Mouse (Mus musculus) stomach, embryonic 14.5 days (tissue): ENCODE data around the gene Hyal2. TPM values are rescaled to one million over a fixed set of nuclear protein-coding genes. Genes with fewer than 3 reads are reported as not detected.

Experiments used
- polyA plus RNA-seq: library from polyadenylated mRNA; unstranded; fragments of >200 nt; fragmentation: Nextera tagmentation; extraction: Ambion mirVana; gene quantifications from 2 replicates; pipeline ENCODE4 v1.2.1, GENCODE M21; 2014

The Hyal2 gene
- polyA plus RNA-seq, 1 experiment from 2014 or later: 127 TPM

Other genes with a start within 250 kb of the Hyal2 start
- 12.4 and 12.9 TPM in 2 replicates for gene Hemk1, start 229.6 kb upstream of the Hyal2 start, polyA plus RNA-seq
- gene 6430571L13Rik, start 227.3 kb upstream of the Hyal2 start, polyA plus RNA-seq: 0.13 and 0.19 TPM in 2 replicates
- 0.43 and 0.70 TPM in 2 replicates for gene Cacna2d2, start 168.3 kb upstream of the Hyal2 start, polyA plus RNA-seq
- gene Tmem115, start 34.0 kb upstream of the Hyal2 start, polyA plus RNA-seq: 45.9 and 46.6 TPM in 2 replicates
- 23.8 and 29.2 TPM in 2 replicates for gene Cyb561d2, start 25.8 kb upstream of the Hyal2 start, polyA plus RNA-seq
- 44.7 and 46.0 TPM in 2 replicates for gene Nprl2, start 25.7 kb upstream of the Hyal2 start, polyA plus RNA-seq
- gene Zmynd10, start 20.6 kb upstream of the Hyal2 start, polyA plus RNA-seq: 0.52 and 0.74 TPM in 2 replicates
- gene Rassf1, start 16.4 kb upstream of the Hyal2 start, polyA plus RNA-seq: 53.6 and 54.1 TPM in 2 replicates
- gene Tusc2, start 4.7 kb upstream of the Hyal2 start, polyA plus RNA-seq: 36.2 and 40.3 TPM in 2 replicates
- gene Hyal1, start 9.0 kb downstream of the Hyal2 start, polyA plus RNA-seq: 10.3 and 12.1 TPM in 2 replicates
- gene Naa80, start 10.9 kb downstream of the Hyal2 start, polyA plus RNA-seq: 17.3 and 19.9 TPM in 2 replicates
- gene Hyal3, start 12.9 kb downstream of the Hyal2 start, polyA plus RNA-seq: 1.0 and 1.4 TPM in 2 replicates
- gene Ifrd2, start 19.7 kb downstream of the Hyal2 start, polyA plus RNA-seq: 54.0 and 61.1 TPM in 2 replicates
- gene Sema3b, start 41.3 kb downstream of the Hyal2 start, polyA plus RNA-seq: 6.1 and 7.9 TPM in 2 replicates
- 359 TPM in 2 replicates for gene Gnai2, start 67.4 kb downstream of the Hyal2 start, polyA plus RNA-seq
- 3.7 and 7.1 TPM in 2 replicates for gene Slc38a3, start 101.6 kb downstream of the Hyal2 start, polyA plus RNA-seq
- gene Gnat1, start 111.8 kb downstream of the Hyal2 start, polyA plus RNA-seq: 1.8 and 2.4 TPM in 2 replicates
- gene Sema3f, start 142.5 kb downstream of the Hyal2 start, polyA plus RNA-seq: 30.2 and 33.2 TPM in 2 replicates
- 204 and 205 TPM in 2 replicates for gene Rbm5, start 203.1 kb downstream of the Hyal2 start, polyA plus RNA-seq